Mouse (Mus musculus) kidney, adult 8-10 months (tissue): ENCODE data around the gene Kctd10.
A peak's percentile ranks its signal among the peaks of the same experiment; 100 is the strongest.

ENCODE experiments used
- DNase-seq, 2 experiments: peaks; one replicate each; pipeline ENCODE4 v3.0.0; 2022

Kctd10 gene

GRCm38 (mm10) chr5:114380209-114381012, at the start of gene Kctd10, which contains the start of gene Ube3b:
Kctd10 (minus strand) TSS chr5:114380508.
Ube3b (plus strand) TSS chr5:114380607.
- DNase-seq: peak; percentile 79 to 81

GRCm38 (mm10) chr5:114429781-114430180, 49.5 kb upstream of the Kctd10 start:
- peak; percentile 52 to 58 for DNase-seq

GRCm38 (mm10) chr5:114428621-114429020, 48.3 kb upstream of the Kctd10 start:
- DNase-seq: no peak

GRCm38 (mm10) chr5:114426732-114427131, 46.4 kb upstream of the Kctd10 start:
- DNase-seq: no peak

- no peak for DNase-seq
These were observed 43.7 kb upstream of the Kctd10 start for GRCm38 (mm10) chr5:114423961-114424360.

GRCm38 (mm10) chr5:114422591-114422990, 42.3 kb upstream of the Kctd10 start:
- DNase-seq: no peak

- peak in 1 of 2 experiments; percentile 14 for DNase-seq
These were observed 41.4 kb upstream of the Kctd10 start for GRCm38 (mm10) chr5:114421561-114422298.

- DNase-seq: no peak
These were observed 38.2 kb upstream of the Kctd10 start for GRCm38 (mm10) chr5:114418541-114418940.

- DNase-seq: no peak
These were observed 36.5 kb upstream of the Kctd10 start for GRCm38 (mm10) chr5:114416855-114417254.

- no peak for DNase-seq
These were observed 35.3 kb upstream of the Kctd10 start for GRCm38 (mm10) chr5:114415606-114416005.

GRCm38 (mm10) chr5:114413067-114413735, 32.9 kb upstream of the Kctd10 start:
- peak; percentile 42 to 66 for DNase-seq

GRCm38 (mm10) chr5:114412361-114412998, 32.2 kb upstream of the Kctd10 start:
- no peak for DNase-seq

- no peak for DNase-seq
These were observed 30.1 kb upstream of the Kctd10 start for GRCm38 (mm10) chr5:114410429-114410828.

- DNase-seq: no peak
These were observed 28.5 kb upstream of the Kctd10 start for GRCm38 (mm10) chr5:114408846-114409245.

GRCm38 (mm10) chr5:114407810-114408209, 27.5 kb upstream of the Kctd10 start:
- no peak for DNase-seq

GRCm38 (mm10) chr5:114407269-114407668, 27.0 kb upstream of the Kctd10 start:
- DNase-seq: no peak

- no peak for DNase-seq
These were observed 26.3 kb upstream of the Kctd10 start for GRCm38 (mm10) chr5:114406592-114406991.

- DNase-seq: no peak
These were observed 12.9 kb upstream of the Kctd10 start for GRCm38 (mm10) chr5:114393169-114393568.

- no peak for DNase-seq
These were observed 4.1 kb upstream of the Kctd10 start for GRCm38 (mm10) chr5:114384448-114384847.

GRCm38 (mm10) chr5:114383184-114383904, 3.0 kb upstream of the Kctd10 start:
- peak in 1 of 2 experiments; percentile 55 for DNase-seq

- DNase-seq: no peak
These were observed 674 bp upstream of the Kctd10 start for GRCm38 (mm10) chr5:114381013-114381351.

GRCm38 (mm10) chr5:114379763-114380162, 545 bp downstream of the Kctd10 start:
- DNase-seq: no peak
